Mouse (Mus musculus): ENCODE data around the gene C1qtnf1. TPM values are rescaled to one million over a fixed set of nuclear protein-coding genes. Genes with fewer than 3 reads are reported as not detected.

C1qtnf1 gene
- polyA plus RNA-seq, 1 experiment from 2014 or later: 8.2 TPM

DNA sequence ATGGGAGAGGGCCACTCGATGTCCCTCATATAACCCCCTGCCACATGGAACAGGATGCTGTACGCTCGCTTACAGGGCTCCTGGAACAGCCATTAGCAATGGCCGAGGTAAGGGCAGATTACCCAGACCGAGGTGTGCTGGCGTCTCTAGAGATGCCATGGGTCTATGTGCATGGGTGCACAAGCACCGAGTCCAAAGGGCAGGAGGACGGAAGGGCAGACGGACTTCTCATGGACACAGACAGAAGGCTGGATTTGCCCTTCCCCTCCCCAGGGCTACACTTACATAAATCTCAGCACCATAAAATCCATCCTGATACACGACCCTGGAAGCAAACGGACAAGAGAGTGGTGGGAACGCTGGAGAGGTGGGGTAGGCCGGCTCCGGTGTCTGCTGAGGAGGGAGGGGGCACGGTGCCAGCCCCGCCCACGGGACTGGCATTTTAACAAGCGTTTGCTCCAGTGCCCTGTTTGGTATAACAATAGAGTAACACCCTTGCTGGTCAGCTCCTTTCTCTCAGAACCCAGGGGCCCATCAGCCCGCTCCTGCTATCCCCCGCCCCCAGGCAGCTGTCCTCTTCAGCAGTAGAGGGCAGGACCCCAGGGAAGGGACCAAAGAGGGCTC, 68.2 kb downstream of the C1qtnf1 start:
- Histone ChIP-seq H3K9me3 (ENCODE audit: control insufficient read depth, low read length) (no peaks in the 10 kb centered on the region), H3K27me3 (ENCODE audit: control insufficient read depth, insufficient read depth, low read depth, low read length) (no peaks in the 10 kb centered on the region), H3K27ac (ENCODE audit: low read length) (no peak overlapping the region), H3K4me2 (ENCODE audit: low read depth, low read length) (no peak overlapping the region), H3K4me1 (replicated peaks; ENCODE audit: control insufficient read depth, insufficient read depth, low read length) (no peaks in the 10 kb centered on the region), H3K4me3 (ENCODE audit: low read length) (no peak overlapping the region), H3K36me3 (ENCODE audit: control insufficient read depth, insufficient read depth, low read length) (no peaks in the 10 kb centered on the region), H3K9ac (ENCODE audit: low read length) (no peak overlapping the region)
- 67% methylated on average over 20 of the region's 20 CpGs for WGBS
- no peak for ATAC-seq (ENCODE audit: low read depth)

Other genes with a start within 250 kb of the C1qtnf1 start
- 14.1 and 14.4 TPM in 2 replicates for gene Cyth1, start 179.6 kb upstream of the C1qtnf1 start, polyA plus RNA-seq (2015; fragmentation: Nextera tagmentation; extraction: Ambion mirVana)
- 17.9 and 18.2 TPM in 2 replicates for gene Usp36, start 138.0 kb upstream of the C1qtnf1 start, polyA plus RNA-seq (2015; fragmentation: Nextera tagmentation; extraction: Ambion mirVana)
- gene Cep295nl, start 85.7 kb upstream of the C1qtnf1 start, polyA plus RNA-seq (2015; fragmentation: Nextera tagmentation; extraction: Ambion mirVana): 0.39 and 0.59 TPM in 2 replicates
- 69.8 and 74.1 TPM in 2 replicates for gene Timp2, start 72.5 kb upstream of the C1qtnf1 start, polyA plus RNA-seq (2015; fragmentation: Nextera tagmentation; extraction: Ambion mirVana)
- gene Lgals3bp, start 26.1 kb upstream of the C1qtnf1 start, polyA plus RNA-seq (2015; fragmentation: Nextera tagmentation; extraction: Ambion mirVana): 7.3 and 10.4 TPM in 2 replicates
- 26.5 and 28.9 TPM in 2 replicates for gene Cant1, start 9.1 kb upstream of the C1qtnf1 start, polyA plus RNA-seq (2015; fragmentation: Nextera tagmentation; extraction: Ambion mirVana)
- 7.2 and 7.9 TPM in 2 replicates for gene Engase, start 48.6 kb downstream of the C1qtnf1 start, polyA plus RNA-seq (2015; fragmentation: Nextera tagmentation; extraction: Ambion mirVana)

Data from lung, embryonic 16.5 days (tissue).